Mouse (Mus musculus): Measurements from ENCODE around the gene Cdc40.

- no peak for TF ChIP-seq CTCF (IDR thresholded peaks at IDR 0.05)
- no peak for TF ChIP-seq EP300 (IDR thresholded peaks at IDR 0.05)
Measured at GRCm38 (mm10) chr10:40868081-40868480, 15.0 kb downstream of the Cdc40 start.

All from lung, postnatal 0 days (tissue).